Mouse (Mus musculus): Measurements from ENCODE around the gene Gm45844.
"Not testable (repeated sequence)": the region's sequence is repeated elsewhere in the genome, so short reads cannot be mapped to it uniquely, and the experiment has no call there.

The Gm45844 gene

GRCm38 (mm10) chr7:7277966-7278567 lies at the start of gene Gm45844:
Gene Gm45844 (minus strand): TSS chr7:7278289.
- DNase-seq (ENCODE audit: low read depth in 2 of 2, low spot score in 2 of 2): peak; percentile 88 to 93

- peak; percentile 36 to 49 for DNase-seq (ENCODE audit: low read depth in 2 of 2, low spot score in 2 of 2)
These were observed 17.5 kb upstream of the Gm45844 start for GRCm38 (mm10) chr7:7295595-7295994.

GRCm38 (mm10) chr7:7281383-7281782 lies 3.3 kb upstream of the Gm45844 start:
- no peak for DNase-seq (ENCODE audit: low read depth in 2 of 2, low spot score in 2 of 2)

DNA sequence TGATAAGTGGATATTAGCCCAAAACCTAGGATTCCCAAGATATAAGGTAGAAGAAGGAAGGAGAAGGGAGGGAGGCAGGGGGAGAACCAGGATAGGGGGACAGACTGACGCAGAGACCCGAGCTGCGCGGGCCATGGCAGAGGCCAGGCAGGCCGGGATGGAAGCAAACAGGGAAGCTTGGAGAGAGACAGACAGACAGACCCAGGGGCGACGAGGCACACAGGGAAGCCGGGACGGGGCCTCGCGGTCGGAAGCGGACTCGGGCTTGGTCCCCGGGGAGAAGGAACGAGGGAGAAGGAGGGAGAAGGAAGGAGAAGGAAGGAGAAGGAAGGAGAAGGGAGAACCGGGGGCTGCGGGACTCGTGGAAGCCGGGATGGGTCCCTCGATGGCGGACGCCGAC lies 533 bp downstream of the Gm45844 start:
- peak in 1 of 2 experiments; percentile 10 for DNase-seq (ENCODE audit: low read depth in 2 of 2, low spot score in 2 of 2)

- not testable (repeated sequence) for DNase-seq (ENCODE audit: low read depth in 2 of 2, low spot score in 2 of 2)
These were observed 30.9 kb downstream of the Gm45844 start, which contains the start of gene Vmn2r29 for GRCm38 (mm10) chr7:7247228-7247627. Gene Vmn2r29 (minus strand): TSS chr7:7247328.

- DNase-seq (ENCODE audit: low read depth in 2 of 2, low spot score in 2 of 2): peak; percentile 27 to 52
These were observed 68.6 kb downstream of the Gm45844 start, which contains the start of gene Zfp772 for GRCm38 (mm10) chr7:7209313-7210151. Gene Zfp772 (minus strand): TSS chr7:7209998.

GRCm38 (mm10) chr7:7188191-7188942 lies 89.7 kb downstream of the Gm45844 start:
- peak; percentile 47 to 70 for DNase-seq (ENCODE audit: low read depth in 2 of 2, low spot score in 2 of 2)

- no peak for DNase-seq (ENCODE audit: low read depth in 2 of 2, low spot score in 2 of 2)
These were observed 90.5 kb downstream of the Gm45844 start for GRCm38 (mm10) chr7:7187417-7188190.

DNA sequence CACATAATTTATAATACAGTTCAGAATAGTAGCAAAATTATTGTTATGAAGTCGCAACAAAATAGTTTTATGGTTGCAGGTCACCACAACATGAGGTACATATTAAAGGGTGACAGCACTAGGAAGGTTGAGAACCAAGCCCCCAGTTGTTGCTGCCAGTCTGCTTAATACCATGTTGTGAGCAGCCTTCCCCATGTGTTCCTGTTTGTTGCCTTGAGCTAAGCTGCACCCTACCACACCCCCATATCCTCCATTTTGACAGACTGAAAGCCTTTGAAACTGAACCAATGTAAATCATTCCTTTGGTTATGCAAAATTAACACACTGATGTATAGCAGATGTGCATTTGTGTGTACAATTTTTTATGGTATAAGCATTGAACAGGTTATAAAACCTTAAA lies 92.2 kb downstream of the Gm45844 start:
- DNase-seq (ENCODE audit: low read depth in 2 of 2, low spot score in 2 of 2): no peak

DNA sequence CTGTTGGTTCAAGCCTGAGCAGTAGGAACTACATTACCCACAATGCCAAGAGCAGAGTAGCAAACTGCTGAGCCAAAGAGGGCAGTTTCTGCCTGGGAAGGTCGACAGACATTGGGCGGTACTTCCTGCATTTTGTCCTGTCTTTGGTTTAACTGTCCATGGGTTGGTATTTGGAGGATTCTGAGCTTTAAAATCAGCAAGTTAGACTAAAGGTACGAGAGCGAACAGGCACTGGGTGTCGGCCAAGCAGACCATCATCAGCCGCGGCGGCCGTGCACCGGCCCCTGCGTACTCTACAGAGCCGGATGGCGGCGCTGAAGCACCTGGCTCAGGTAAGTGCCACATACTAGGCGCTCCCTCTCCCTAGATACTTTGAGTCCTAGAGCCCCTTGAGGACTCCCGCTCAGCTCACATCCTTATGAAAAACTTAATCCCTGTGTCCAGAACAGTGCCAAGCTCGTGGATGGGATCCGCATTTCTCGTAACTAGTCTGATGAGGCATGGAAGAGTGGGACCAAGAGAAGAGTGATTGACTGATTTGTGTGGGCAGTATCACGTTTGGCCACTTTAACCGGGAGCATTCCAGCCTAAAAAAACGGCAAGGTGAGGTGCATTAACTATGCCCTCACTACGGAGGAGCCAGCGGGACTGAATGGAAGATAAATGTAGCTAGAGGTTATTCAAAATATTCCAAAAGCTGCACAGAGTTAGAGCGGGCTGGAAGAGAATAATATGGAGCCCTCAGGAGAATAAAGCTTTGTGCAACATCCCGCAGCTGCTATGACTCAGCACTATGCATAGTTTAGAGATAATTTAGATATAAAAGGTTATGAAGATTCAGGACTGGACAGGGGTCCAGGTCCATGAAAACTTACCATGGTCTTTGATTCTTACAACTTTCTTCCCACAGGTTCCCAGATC lies 106.6 kb downstream of the Gm45844 start, which contains the start of gene Zfp418:
Zfp418 (plus strand) TSS at position 104 of the 921 bp plus-strand sequence.
- DNase-seq (ENCODE audit: low read depth in 2 of 2, low spot score in 2 of 2): peak; percentile 5 to 23

All from CD8-positive naive resting alpha-beta T cell, adult 2 months (primary cell).